Mouse (Mus musculus) hindbrain, embryonic 16.5 days (tissue): Measurements from ENCODE around the gene Arel1. TPM values are rescaled to one million over a fixed set of nuclear protein-coding genes. Genes with fewer than 3 reads are reported as not detected.

Source experiments
- ATAC-seq: fragments of 200-750 bp; cut with Nextera tagmentation; 2 replicates; pipeline ENCODE4 v1.8.0; 2017; ENCODE audit warnings: moderate TSS enrichment, moderate library complexity
- H3K27ac ChIP-seq: fragments of 300-500 bp; sonication (generic); 2 replicates; pipeline ENCODE4 v1.5.1; 2014; ENCODE audit warnings: low read depth, mild to moderate bottlenecking, control low read depth, low read length, moderate library complexity
- H3K27me3 ChIP-seq: fragments of 300-500 bp; sonication (generic); replicated peaks from 2 replicates; pipeline ENCODE4 v1.6.1; 2014; ENCODE audit warnings: low read length; ENCODE audit not compliant: control insufficient read depth, insufficient read depth
- H3K36me3 ChIP-seq: fragments of 300-500 bp; sonication (generic); 2 replicates; pipeline ENCODE4 v1.6.1; 2014; ENCODE audit warnings: mild to moderate bottlenecking, low read length, moderate library complexity, mixed read lengths; ENCODE audit not compliant: control insufficient read depth, insufficient read depth
- H3K4me1 ChIP-seq: fragments of 300-500 bp; sonication (generic); 2 replicates; pipeline ENCODE4 v1.6.1; 2014; ENCODE audit warnings: low read depth, low read length; ENCODE audit not compliant: control insufficient read depth, insufficient read depth
- H3K4me2 ChIP-seq: fragments of 300-500 bp; sonication (generic); 2 replicates; pipeline ENCODE4 v1.6.1; 2014; ENCODE audit warnings: mild to moderate bottlenecking, low read length, control low read depth, moderate library complexity
- H3K4me3 ChIP-seq: fragments of 300-500 bp; sonication (generic); 2 replicates; pipeline ENCODE4 v1.5.1; 2014; ENCODE audit warnings: mild to moderate bottlenecking, low read length, control low read depth, moderate library complexity
- H3K9ac ChIP-seq: fragments of 300-500 bp; sonication (generic); 2 replicates; pipeline ENCODE4 v1.6.1; 2014; ENCODE audit warnings: low read depth, mild to moderate bottlenecking, control low read depth, low read length, moderate library complexity
- H3K9me3 ChIP-seq: fragments of 300-500 bp; sonication (generic); 2 replicates; pipeline ENCODE4 v1.6.1; 2014; ENCODE audit warnings: mild to moderate bottlenecking, low read length, moderate library complexity; ENCODE audit not compliant: control insufficient read depth
- WGBS: fragments of 180-500 bp; shearing (Covaris S2); extraction: QIAGEN DNeasy Blood & Tissue Kit; methylation state at CpG from one replicate; pipeline ENCODE4 v1.1.7; 2014; 5-methylcytosine and 5-hydroxymethylcytosine counted together
- polyA plus RNA-seq: library from polyadenylated mRNA; unstranded; fragments of >200 nt; fragmentation: Nextera tagmentation; extraction: Ambion mirVana; gene quantifications from 2 replicates; pipeline ENCODE4 v1.2.1, GENCODE M21; 2015

The Arel1 gene
- 29.3 and 36.0 TPM in 2 replicates for polyA plus RNA-seq

DNA sequence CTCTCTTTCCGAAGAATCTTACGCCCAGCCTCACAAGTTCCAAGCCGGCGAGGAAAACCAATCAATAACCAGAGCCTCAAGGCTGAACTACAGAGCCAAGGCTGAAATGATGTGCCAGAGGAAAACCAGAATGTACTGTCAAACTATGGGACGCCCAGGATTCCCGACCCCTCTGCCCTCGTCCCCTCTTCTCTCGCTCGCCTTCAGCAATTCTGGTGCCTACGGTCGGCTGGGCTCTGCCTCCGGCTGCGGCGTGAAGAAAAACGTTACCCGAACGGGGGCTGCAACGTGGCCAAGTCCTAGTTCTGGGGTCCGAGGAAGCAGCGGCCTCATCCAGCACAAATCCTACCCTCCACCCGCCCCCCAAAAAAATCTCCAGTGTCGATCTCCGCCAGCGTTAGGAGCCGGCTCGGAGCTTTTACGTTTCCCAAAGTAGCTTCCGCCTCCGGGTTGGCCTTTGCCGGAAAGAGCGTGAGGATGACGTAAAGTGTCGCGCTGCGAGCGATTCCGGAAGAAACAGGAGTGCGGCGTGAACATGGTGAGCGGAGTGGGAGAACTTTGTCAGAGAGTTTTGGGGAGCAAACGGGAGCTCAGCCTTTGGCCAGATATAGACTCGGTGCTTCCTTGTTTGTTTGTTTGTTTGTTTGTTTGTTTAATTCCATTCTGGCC is at the start of gene Arel1, which contains the start of gene Fcf1:
Arel1 (minus strand) TSS at position 473 of the 669 bp plus-strand sequence.
Fcf1 (plus strand) TSS at position 470 of the 669 bp plus-strand sequence.
- Histone ChIP-seq H3K9me3 (no peaks in the 10 kb centered on the region), H3K4me3 (peak within 1 kb of the TSS; percentile 89), H3K27ac (peak within 1 kb of the TSS; percentile 67; the same call in 1 of the 2 replicates), H3K9ac (peak within 1 kb of the TSS; percentile 88), H3K36me3 (peaks cover 2% of the 10 kb centered on the region; the same call in 1 of the 2 replicates), H3K27me3 (no peaks in the 10 kb centered on the region), H3K4me2 (peak within 1 kb of the TSS; percentile 96), H3K4me1 (peaks cover 19% of the 10 kb centered on the region)
- peak; percentile 90 for ATAC-seq
- under 1% methylated on average over 42 of the region's 42 CpGs for WGBS

GRCm38 (mm10) chr12:85012185-85012584 is 41.5 kb upstream of the Arel1 start:
- Histone ChIP-seq H3K36me3 (peaks cover 25% of the 10 kb centered on the region), H3K9ac (no peak overlapping the region), H3K27me3 (no peaks in the 10 kb centered on the region), H3K4me1 (no peaks in the 10 kb centered on the region), H3K4me3 (no peak overlapping the region), H3K27ac (no peak overlapping the region), H3K9me3 (no peaks in the 10 kb centered on the region), H3K4me2 (no peak overlapping the region)
- WGBS = 91% methylated on average over 2 of the region's 2 CpGs
- no peak for ATAC-seq

GRCm38 (mm10) chr12:85010541-85010940 is 39.8 kb upstream of the Arel1 start:
- no peaks in the 10 kb centered on the region for H3K9me3 ChIP-seq
- H3K4me2 ChIP-seq = no peak overlapping the region
- H3K9ac ChIP-seq = no peak overlapping the region
- no peaks in the 10 kb centered on the region for H3K4me1 ChIP-seq
- no peak for ATAC-seq
- no peak overlapping the region for H3K27ac ChIP-seq
- no peaks in the 10 kb centered on the region for H3K27me3 ChIP-seq
- peaks cover 20% of the 10 kb centered on the region for H3K36me3 ChIP-seq
- WGBS = 92% methylated on average over 2 of the region's 2 CpGs
- no peak overlapping the region for H3K4me3 ChIP-seq

GRCm38 (mm10) chr12:85009776-85010175 is 39.1 kb upstream of the Arel1 start:
- H3K4me1 ChIP-seq = no peaks in the 10 kb centered on the region
- no peaks in the 10 kb centered on the region for H3K27me3 ChIP-seq
- no peak overlapping the region for H3K4me3 ChIP-seq
- H3K9ac ChIP-seq = no peak overlapping the region
- WGBS = 85% methylated on average over 1 of the region's 1 CpGs
- H3K4me2 ChIP-seq = no peak overlapping the region
- H3K27ac ChIP-seq = no peak overlapping the region
- H3K9me3 ChIP-seq = no peaks in the 10 kb centered on the region
- H3K36me3 ChIP-seq = peaks cover 14% of the 10 kb centered on the region
- no peak for ATAC-seq

GRCm38 (mm10) chr12:85007021-85007420 is 36.3 kb upstream of the Arel1 start:
- no peaks in the 10 kb centered on the region for H3K4me1 ChIP-seq
- no peak overlapping the region for H3K4me2 ChIP-seq
- no peak overlapping the region for H3K9ac ChIP-seq
- no peak overlapping the region for H3K4me3 ChIP-seq
- no peaks in the 10 kb centered on the region for H3K27me3 ChIP-seq
- H3K36me3 ChIP-seq = peaks cover 4% of the 10 kb centered on the region; the same call in 1 of the 2 replicates
- ATAC-seq = no peak
- no peak overlapping the region for H3K27ac ChIP-seq
- H3K9me3 ChIP-seq = no peaks in the 10 kb centered on the region

- H3K27me3 ChIP-seq = no peaks in the 10 kb centered on the region
- no peaks in the 10 kb centered on the region for H3K9me3 ChIP-seq
- no peak overlapping the region for H3K9ac ChIP-seq
- peaks cover 2% of the 10 kb centered on the region; the same call in 1 of the 2 replicates for H3K36me3 ChIP-seq
- H3K27ac ChIP-seq = no peak overlapping the region
- 86% methylated on average over 1 of the region's 1 CpGs for WGBS
- H3K4me1 ChIP-seq = no peaks in the 10 kb centered on the region
- H3K4me3 ChIP-seq = no peak overlapping the region
- no peak overlapping the region for H3K4me2 ChIP-seq
- no peak for ATAC-seq
Measured at GRCm38 (mm10) chr12:85006206-85006605, 35.5 kb upstream of the Arel1 start.

DNA sequence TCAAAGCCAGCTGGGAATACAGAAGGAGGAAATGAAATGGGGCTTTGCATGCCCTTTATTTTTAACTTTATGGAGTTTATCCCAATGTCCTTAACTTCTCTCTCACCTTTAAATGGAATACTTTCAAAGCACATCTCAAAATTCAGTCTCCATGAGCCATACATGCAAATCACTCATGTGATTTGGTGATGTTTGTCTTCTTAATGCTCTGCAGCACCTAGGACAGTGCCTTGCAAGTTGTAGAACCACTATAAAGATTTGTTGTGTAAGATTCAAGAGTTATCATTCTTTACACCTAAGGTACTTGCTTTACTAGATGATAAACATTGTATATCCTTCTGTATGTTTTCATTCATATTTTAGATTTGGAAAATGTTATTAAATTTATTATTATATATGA is 28.4 kb upstream of the Arel1 start:
- no peak for ATAC-seq
- no peak overlapping the region for H3K9ac ChIP-seq
- H3K27me3 ChIP-seq = no peaks in the 10 kb centered on the region

GRCm38 (mm10) chr12:84996501-84997398 is 26.1 kb upstream of the Arel1 start:
- peaks cover 19% of the 10 kb centered on the region for H3K4me1 ChIP-seq
- peak overlapping the region; percentile 96 for H3K9ac ChIP-seq
- peak; percentile 69 for ATAC-seq
- H3K27me3 ChIP-seq = no peaks in the 10 kb centered on the region
- under 1% methylated on average over 42 of the region's 44 CpGs for WGBS
- peak overlapping the region; percentile 92 for H3K4me2 ChIP-seq
- peak overlapping the region; percentile 88 for H3K4me3 ChIP-seq
- no peaks in the 10 kb centered on the region for H3K9me3 ChIP-seq
- peak overlapping the region; percentile 91 for H3K27ac ChIP-seq
- no peaks in the 10 kb centered on the region for H3K36me3 ChIP-seq

More for the DNA sequence above, 28.4 kb upstream of the Arel1 start:
- Histone ChIP-seq H3K4me3 (peak overlapping the region; percentile 88), H3K36me3 (peaks cover 2% of the 10 kb centered on the region; the same call in 1 of the 2 replicates), H3K4me2 (peak overlapping the region; percentile 92), H3K27ac (no peak overlapping the region), H3K9me3 (no peaks in the 10 kb centered on the region), H3K4me1 (peaks cover 19% of the 10 kb centered on the region)

- H3K4me3 ChIP-seq = peak within 1 kb of the TSS; percentile 88
- H3K27me3 ChIP-seq = no peaks in the 10 kb centered on the region
- peak within 1 kb of the TSS; percentile 92 for H3K4me2 ChIP-seq
- under 1% methylated on average over 41 of the region's 45 CpGs for WGBS
- H3K27ac ChIP-seq = peak within 1 kb of the TSS; percentile 91
- peak within 1 kb of the TSS; percentile 96 for H3K9ac ChIP-seq
- H3K4me1 ChIP-seq = peaks cover 19% of the 10 kb centered on the region
- ATAC-seq = peak; percentile 99
- no peaks in the 10 kb centered on the region for H3K36me3 ChIP-seq
- H3K9me3 ChIP-seq = no peaks in the 10 kb centered on the region
Measured at GRCm38 (mm10) chr12:84996083-84996496, 25.4 kb upstream of the Arel1 start, which contains the start of gene Ylpm1. Gene Ylpm1 (plus strand): TSS chr12:84996321.
